Mouse (Mus musculus): ENCODE measurements around the gene Prpf38b.

DNA sequence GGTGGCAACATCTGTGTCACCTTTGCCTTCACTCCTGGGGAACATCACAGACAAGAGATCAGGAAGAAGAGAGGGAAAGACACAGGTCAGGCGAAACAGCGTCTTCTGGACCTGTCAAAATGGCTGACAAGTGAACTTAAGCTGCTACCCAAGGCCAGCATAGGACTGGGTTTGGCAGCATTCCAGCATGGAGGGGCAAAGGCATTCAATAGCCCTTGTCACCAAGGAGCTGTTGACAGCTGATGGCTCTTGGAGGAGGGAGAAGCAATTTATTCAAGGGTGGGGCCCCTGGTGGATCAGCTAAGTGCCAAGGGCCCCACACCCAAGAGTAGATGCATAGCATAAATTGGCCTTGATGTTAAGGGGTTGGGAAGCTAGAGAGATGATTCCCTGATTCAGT, 32.4 kb downstream of the Prpf38b start:
- TF ChIP-seq CTCF (IDR thresholded peaks at IDR 0.05; ENCODE audit: extremely low read depth, insufficient read length, insufficient replicate concordance, low read depth, low read length) (no peak), POLR2A (IDR thresholded peaks at IDR 0.05; ENCODE audit: low read depth, low read length) (no peak)
